Mouse (Mus musculus) CH12.LX (cell line): ENCODE measurements at regions not wholly inside any gene's neighbourhood (a gene's known extent, or its start where the extent isn't known, plus 50 kb on each side); places are given as distances from the start of the nearest gene placed in this dataset.

Source experiments
- DNase-seq: peaks from one replicate; pipeline ENCODE4 v3.0.0-alpha.2; 2013; ENCODE audit errors: extremely low read depth
- H3K27ac ChIP-seq: 2 replicates; pipeline ENCODE4 v1.5.1; 2012; ENCODE audit warnings: low read depth, mild to moderate bottlenecking, control low read depth, moderate library complexity; ENCODE audit not compliant: insufficient read depth
- H3K27me3 ChIP-seq: replicated peaks from 2 replicates; pipeline ENCODE3; 2012; ENCODE audit warnings: inconsistent platforms
- H3K36me3 ChIP-seq, 2 experiments: replicated peaks in 1 of 2; 2 replicates each; pipeline versions ENCODE3 to v1.6.1; 2012; ENCODE audit warnings: inconsistent platforms in 1 of 2, low read length in 1 of 2, mild to moderate bottlenecking in 1 of 2, mixed read lengths in 1 of 2, moderate library complexity in 1 of 2; ENCODE audit not compliant: control insufficient read depth in 1 of 2, insufficient read depth in 1 of 2
- H3K4me1 ChIP-seq, 2 experiments: 2 replicates each; pipeline ENCODE4 v1.6.1; 2012; ENCODE audit warnings: inconsistent platforms in 1 of 2, moderate library complexity in 1 of 2; ENCODE audit not compliant: insufficient read depth in 2 of 2, control insufficient read depth in 1 of 2
- H3K4me2 ChIP-seq: 2 replicates; pipeline ENCODE4 v1.6.1; 2012; ENCODE audit warnings: low read depth, mild to moderate bottlenecking, control low read depth; ENCODE audit not compliant: poor library complexity, insufficient read depth, severe bottlenecking
- H3K4me3 ChIP-seq, 3 experiments: fragments of 150-350 bp in 1 of 3; sonication (generic) in 1 of 3; replicated peaks in 1 of 3; 2 replicates each; pipeline versions ENCODE3 to v1.5.1; 2011 to 2012; ENCODE audit warnings: low read depth in 2 of 3, low read length in 2 of 3, mild to moderate bottlenecking in 2 of 3, moderate library complexity in 2 of 3, control low read depth in 1 of 3, improper control_type of control experiment in 1 of 3, inconsistent platforms in 1 of 3, mixed read lengths in 1 of 3; ENCODE audit not compliant: poor library complexity in 1 of 3
- H3K79me2 ChIP-seq: replicated peaks from 2 replicates; pipeline ENCODE4 v1.6.1; 2012; ENCODE audit warnings: mild to moderate bottlenecking, moderate library complexity; ENCODE audit not compliant: control insufficient read depth, poor library complexity, insufficient read depth, severe bottlenecking; ENCODE audit errors: extremely low read depth
- H3K9ac ChIP-seq: 2 replicates; pipeline ENCODE4 v1.6.1; 2012; ENCODE audit warnings: low read depth, mild to moderate bottlenecking, control low read depth, moderate library complexity; ENCODE audit not compliant: insufficient read depth
- H3K9me3 ChIP-seq: replicated peaks from 2 replicates; pipeline ENCODE3; 2012; ENCODE audit warnings: low read length, inconsistent platforms, mixed read lengths
- CHD1 ChIP-seq: IDR thresholded peaks from 2 replicates; pipeline ENCODE4 v1.6.1; 2012; ENCODE audit warnings: low read depth, low read length, improper control_type of control experiment, inconsistent platforms
- CTCF ChIP-seq, 2 experiments: IDR thresholded peaks in 1 of 2; conservative IDR thresholded peaks in 1 of 2; 2 replicates each; pipeline ENCODE4 v1.5.1; 2011 to 2012; ENCODE audit warnings: low read depth in 2 of 2, low read length in 2 of 2, improper control_type of control experiment in 1 of 2, inconsistent platforms in 1 of 2, mild to moderate bottlenecking in 1 of 2, moderate library complexity in 1 of 2
- E2F4 ChIP-seq: IDR thresholded peaks from 2 replicates; pipeline ENCODE4 v1.6.1; 2011; ENCODE audit warnings: low read depth, low read length, improper control_type of control experiment; ENCODE audit not compliant: insufficient replicate concordance
- ETS1 ChIP-seq: conservative IDR thresholded peaks from 2 replicates; pipeline ENCODE4 v1.6.1; 2012; ENCODE audit warnings: low read depth, mild to moderate bottlenecking, inconsistent platforms, low read length, improper control_type of control experiment, moderate library complexity
- IRF4 ChIP-seq: IDR thresholded peaks from 2 replicates; pipeline ENCODE4 v1.6.1; 2014; ENCODE audit warnings: low read depth, mild to moderate bottlenecking, inconsistent platforms, low read length, improper control_type of control experiment
- JUN ChIP-seq: IDR thresholded peaks from 2 replicates; pipeline ENCODE4 v1.6.1; 2011; ENCODE audit warnings: low read depth, mild to moderate bottlenecking, low read length, improper control_type of control experiment, moderate library complexity; ENCODE audit not compliant: insufficient read depth
- KAT2A ChIP-seq: IDR thresholded peaks from 2 replicates; pipeline ENCODE4 v1.6.1; 2012; ENCODE audit warnings: low read length, improper control_type of control experiment, inconsistent platforms; ENCODE audit not compliant: insufficient replicate concordance
- MAX ChIP-seq: IDR thresholded peaks from 2 replicates; pipeline ENCODE4 v1.6.1; 2011; ENCODE audit warnings: low read length, improper control_type of control experiment
- MAZ ChIP-seq: IDR thresholded peaks from 2 replicates; pipeline ENCODE4 v1.6.1; 2012; ENCODE audit warnings: low read depth, mild to moderate bottlenecking, inconsistent platforms, low read length, improper control_type of control experiment, moderate library complexity
- MEF2A ChIP-seq: IDR thresholded peaks from 2 replicates; pipeline ENCODE4 v1.6.1; 2014; ENCODE audit warnings: low read depth, mild to moderate bottlenecking, inconsistent platforms, low read length, improper control_type of control experiment, borderline replicate concordance
- MXI1 ChIP-seq: IDR thresholded peaks from 2 replicates; pipeline ENCODE4 v1.6.1; 2011; ENCODE audit warnings: mild to moderate bottlenecking, low read depth, low read length, improper control_type of control experiment
- MYC ChIP-seq: IDR thresholded peaks from 2 replicates; pipeline ENCODE4 v1.6.1; 2011; ENCODE audit warnings: low read depth, mild to moderate bottlenecking, improper control_type of control experiment, low read length
- NELFE ChIP-seq: IDR thresholded peaks from 2 replicates; pipeline ENCODE4 v1.6.1; 2011; ENCODE audit warnings: low read depth, low read length, improper control_type of control experiment
- NRF1 ChIP-seq: IDR thresholded peaks from 2 replicates; pipeline ENCODE4 v1.6.1; 2014; ENCODE audit warnings: low read depth, mild to moderate bottlenecking, inconsistent platforms, low read length, improper control_type of control experiment, moderate library complexity
- RAD21 ChIP-seq: IDR thresholded peaks from 2 replicates; pipeline ENCODE4 v1.6.1; 2011; ENCODE audit warnings: low read depth, mild to moderate bottlenecking, low read length, improper control_type of control experiment, moderate library complexity
- SIN3A ChIP-seq: IDR thresholded peaks from 2 replicates; pipeline ENCODE4 v1.6.1; 2012; ENCODE audit warnings: low read length, improper control_type of control experiment, inconsistent platforms
- SMC3 ChIP-seq: IDR thresholded peaks from 2 replicates; pipeline ENCODE4 v1.6.1; 2011; ENCODE audit warnings: low read depth, low read length, improper control_type of control experiment
- TCF12 ChIP-seq: IDR thresholded peaks from 2 replicates; pipeline ENCODE4 v1.6.1; 2014; ENCODE audit warnings: low read depth, mild to moderate bottlenecking, inconsistent platforms, low read length, improper control_type of control experiment
- UBTF ChIP-seq: IDR thresholded peaks from 2 replicates; pipeline ENCODE4 v1.6.1; 2012; ENCODE audit warnings: low read depth, mild to moderate bottlenecking, inconsistent platforms, low read length, improper control_type of control experiment, moderate library complexity
- USF2 ChIP-seq: conservative IDR thresholded peaks from 2 replicates; pipeline ENCODE4 v1.6.1; 2011; ENCODE audit warnings: low read depth, low read length, improper control_type of control experiment
- ZC3H11A ChIP-seq: IDR thresholded peaks from 2 replicates; pipeline ENCODE4 v1.6.1; 2012; ENCODE audit warnings: low read depth, mild to moderate bottlenecking, inconsistent platforms, low read length, improper control_type of control experiment
- ZNF384 ChIP-seq: IDR thresholded peaks from 2 replicates; pipeline ENCODE4 v1.6.1; 2012; ENCODE audit warnings: low read depth, low read length, improper control_type of control experiment, inconsistent platforms
- dilution Hi-C: fragments of 300-500 bp; cut with MboI; formaldehyde crosslinking; loops from 2 replicates; pipeline ENCODE4 v1.14.3; 2020; ENCODE audit warnings: low sequenced_read_pairs; ENCODE audit not compliant: extremely low pct_unique_long_range_greater_than_20kb, extremely low pct_ligation_motif_present
- in situ Hi-C: fragments of 300-500 bp; cut with MboI; formaldehyde crosslinking; loops from 3 replicates; pipeline ENCODE4 v1.14.3; 2019; ENCODE audit warnings: low sequenced_read_pairs, low pct_ligation_motif_present, low pct_unique_long_range_greater_than_20kb, mixed read lengths

DNA sequence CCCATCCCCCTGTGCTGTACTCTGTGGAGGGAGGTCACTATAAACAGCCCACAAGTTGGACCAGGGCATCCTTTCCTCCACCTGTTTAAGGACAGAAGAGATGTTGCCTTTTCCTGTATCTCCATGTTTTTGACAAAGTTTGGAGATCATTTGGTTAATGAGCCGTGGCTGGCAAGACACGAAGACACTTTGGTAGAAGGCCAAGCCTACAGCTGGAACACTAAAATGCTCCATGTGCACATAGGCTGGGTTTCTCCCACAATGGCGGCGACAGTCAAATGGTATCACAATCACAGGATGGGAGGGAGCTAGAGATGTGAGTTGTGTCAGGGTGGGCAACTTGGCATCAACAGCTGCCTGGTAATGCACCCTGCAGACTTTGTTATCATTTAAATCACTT lies 111.9 kb upstream of the Plxnc1 start:
- dilution Hi-C loops: no loop called here
- Histone ChIP-seq H3K36me3 (no peaks in the 10 kb centered on the region), H3K9me3 (no peaks in the 10 kb centered on the region), H3K9ac (no peak overlapping the region), H3K79me2 (no peaks in the 10 kb centered on the region), H3K4me2 (no peak overlapping the region), H3K27ac (no peak overlapping the region), H3K4me3 (no peak overlapping the region), H3K27me3 (no peaks in the 10 kb centered on the region), H3K4me1 (peaks cover 3 to 19% of the 10 kb centered on the region in 2 experiments; a peak in 3 of 4 replicates)
- no peak for DNase-seq
- in situ Hi-C loops: no loop called here
- TF ChIP-seq JUN: no peak
- no peak for TF ChIP-seq IRF4
- no peak for TF ChIP-seq CTCF (conservative IDR thresholded peaks at IDR 0.05 in 1 of 2, IDR thresholded peaks at IDR 0.05 in 1 of 2; ENCODE audit: low read depth in 2 of 2, low read length in 2 of 2)
- no peak for TF ChIP-seq UBTF
- no peak for TF ChIP-seq SIN3A
- no peak for TF ChIP-seq MEF2A
- no peak for TF ChIP-seq RAD21
- TF ChIP-seq SMC3: no peak
- TF ChIP-seq TCF12: no peak
- no peak for TF ChIP-seq E2F4
- no peak for TF ChIP-seq MAX
- TF ChIP-seq NRF1: no peak
- no peak for TF ChIP-seq ZC3H11A
- TF ChIP-seq CHD1: no peak

DNA sequence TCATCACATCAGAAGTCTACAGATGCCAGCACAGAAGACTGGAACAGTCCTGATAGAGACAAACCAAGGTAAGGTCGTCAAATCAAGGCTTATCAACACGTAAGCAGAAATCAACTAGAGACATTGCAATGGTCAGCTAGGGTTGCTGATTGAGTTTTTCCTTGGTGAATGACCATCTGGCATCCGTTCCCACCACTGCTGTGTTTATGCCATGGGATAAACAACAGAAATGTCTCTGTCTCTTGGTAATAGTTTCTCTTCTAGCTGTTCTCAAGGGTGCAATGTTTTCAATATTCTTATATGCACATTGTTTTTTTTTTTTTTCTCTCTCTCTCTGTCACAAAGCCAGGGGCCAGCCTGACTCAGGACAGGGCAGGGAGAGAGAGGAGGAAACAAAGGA lies 110.2 kb upstream of the Plxnc1 start:
- H3K36me3 ChIP-seq: no peaks in the 10 kb centered on the region
- dilution Hi-C loops: no loop called here
- no peak for DNase-seq
- peaks cover 3 to 18% of the 10 kb centered on the region in 2 experiments; a peak in 3 of 4 replicates for H3K4me1 ChIP-seq
- no peak overlapping the region for H3K4me3 ChIP-seq
- H3K4me2 ChIP-seq: no peak overlapping the region
- no peak overlapping the region for H3K9ac ChIP-seq
- H3K79me2 ChIP-seq: no peaks in the 10 kb centered on the region
- no peak for TF ChIP-seq ETS1
- no peak for TF ChIP-seq MXI1
- TF ChIP-seq RAD21: no peak
- TF ChIP-seq E2F4: no peak
- TF ChIP-seq MAZ: no peak
- TF ChIP-seq TCF12: no peak
- no peak for TF ChIP-seq USF2
- TF ChIP-seq JUN: no peak
- no peak for TF ChIP-seq KAT2A
- TF ChIP-seq ZNF384: no peak
- TF ChIP-seq NELFE: no peak
- no peak for TF ChIP-seq MYC
- TF ChIP-seq NRF1: no peak
- TF ChIP-seq IRF4: no peak
- no peak for TF ChIP-seq MAX
- TF ChIP-seq SMC3: no peak
- TF ChIP-seq MEF2A: no peak
- H3K27me3 ChIP-seq: no peaks in the 10 kb centered on the region
- in situ Hi-C loops: no loop called here
- no peak overlapping the region for H3K27ac ChIP-seq
- H3K9me3 ChIP-seq: no peaks in the 10 kb centered on the region
